Mouse (Mus musculus) olfactory bulb, adult 2 months (tissue): ENCODE data around the gene Zfp629. TPM values are rescaled to one million over a fixed set of nuclear protein-coding genes. Genes with fewer than 3 reads are reported as not detected.

Experiments
- H3K27ac ChIP-seq: fragments of 200-500 bp; 2 replicates; pipeline ENCODE4 v1.5.1; 2012; ENCODE audit warnings: low read depth, low read length; ENCODE audit not compliant: insufficient read depth
- H3K4me1 ChIP-seq: fragments of 200-500 bp; 2 replicates; pipeline ENCODE4 v1.6.1; 2012; ENCODE audit warnings: low read length; ENCODE audit not compliant: control insufficient read depth, insufficient read depth
- H3K4me3 ChIP-seq: fragments of 200-500 bp; 2 replicates; pipeline ENCODE4 v1.5.1; 2012; ENCODE audit warnings: mild to moderate bottlenecking, low read depth, low read length, moderate library complexity; ENCODE audit not compliant: insufficient read depth
- CTCF ChIP-seq: fragments of 200-500 bp; IDR thresholded peaks from 2 replicates; pipeline ENCODE4 v1.5.1; 2012; ENCODE audit warnings: low read depth, mild to moderate bottlenecking, low read length, moderate library complexity; ENCODE audit not compliant: insufficient read depth
- POLR2A ChIP-seq: fragments of 200-500 bp; IDR thresholded peaks from 2 replicates; pipeline ENCODE4 v1.6.1; 2012; ENCODE audit warnings: mild to moderate bottlenecking, low read depth, low read length, moderate library complexity; ENCODE audit not compliant: insufficient read depth
- WGBS: fragments of 180-500 bp; shearing (Covaris S2); methylation state at CpG from one replicate; pipeline ENCODE4 v1.1.7; 2018; 5-methylcytosine and 5-hydroxymethylcytosine counted together
- polyA plus RNA-seq: library from polyadenylated mRNA; stranded (reverse); fragments of >200 nt; gene quantifications from 2 replicates; pipeline ENCODE4 v1.2.4, GENCODE M21; 2012; ENCODE audit warnings: low replicate concordance; ENCODE audit not compliant: missing spikeins, insufficient read depth, insufficient read length

Zfp629 gene
- polyA plus RNA-seq, 1 experiment = not detected

GRCm38 (mm10) chr7:127602903-127603302 lies 12.7 kb downstream of the Zfp629 start:
- Histone ChIP-seq H3K4me1 (no peaks in the 10 kb centered on the region), H3K27ac (no peak overlapping the region), H3K4me3 (no peak overlapping the region)
- 83% methylated on average over 2 of the region's 2 CpGs for WGBS
- TF ChIP-seq CTCF = no peak
- no peak for TF ChIP-seq POLR2A

- TF ChIP-seq CTCF = no peak
- no peak for TF ChIP-seq POLR2A
These were observed 13.9 kb downstream of the Zfp629 start for GRCm38 (mm10) chr7:127601735-127602134.

DNA sequence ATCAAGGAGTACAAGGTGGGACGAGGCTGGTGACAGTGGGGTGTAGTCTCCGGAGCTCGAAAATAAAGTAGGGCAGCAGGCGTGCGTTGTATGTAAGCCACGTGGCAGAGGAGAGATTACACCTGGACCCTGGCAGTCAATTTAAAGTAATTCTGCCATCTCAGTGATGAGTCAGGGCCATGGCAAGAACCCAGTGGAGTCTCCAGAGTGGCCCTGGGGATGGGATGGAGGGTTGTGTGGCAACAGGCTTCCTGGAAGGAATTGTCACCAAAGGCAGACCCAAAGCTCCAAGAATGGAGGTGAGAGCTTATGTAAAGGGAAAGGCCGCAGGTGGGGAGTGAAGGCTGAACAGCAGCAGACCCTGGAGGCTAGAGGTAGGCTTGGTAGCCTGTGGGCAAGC lies 15.0 kb downstream of the Zfp629 start:
- Histone ChIP-seq H3K27ac (no peak overlapping the region), H3K4me1 (no peaks in the 10 kb centered on the region), H3K4me3 (no peak overlapping the region)
- TF ChIP-seq CTCF = no peak
- TF ChIP-seq POLR2A = no peak
- WGBS = 94% methylated on average over 7 of the region's 7 CpGs

More at GRCm38 (mm10) chr7:127601735-127602134, 13.9 kb downstream of the Zfp629 start:
- H3K4me1 ChIP-seq = no peaks in the 10 kb centered on the region
- WGBS = 83% methylated on average over 4 of the region's 4 CpGs
- H3K27ac ChIP-seq = no peak overlapping the region
- H3K4me3 ChIP-seq = no peak overlapping the region

DNA sequence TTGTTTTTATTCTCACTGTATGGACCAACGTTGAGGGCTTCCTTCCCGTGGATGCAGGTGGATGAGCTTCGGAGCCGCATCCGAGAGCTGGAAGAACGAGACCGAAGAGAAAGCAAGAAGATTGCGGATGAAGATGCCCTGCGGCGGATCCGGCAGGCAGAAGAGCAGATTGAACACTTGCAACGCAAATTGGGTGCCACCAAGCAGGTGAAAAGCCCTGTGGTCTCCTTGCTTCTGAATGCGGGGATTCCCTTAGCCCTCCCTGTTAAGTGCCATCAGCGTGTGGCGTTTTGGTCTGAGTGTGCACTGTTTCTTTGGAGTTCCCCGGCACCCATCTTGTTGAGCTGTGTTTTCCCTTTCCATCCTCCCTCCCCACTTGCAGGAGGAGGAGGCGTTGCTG lies 18.9 kb downstream of the Zfp629 start:
- TF ChIP-seq CTCF (no peak), POLR2A (no peak)
- H3K4me1 ChIP-seq = no peaks in the 10 kb centered on the region; the same call in 1 of the 2 replicates
- H3K27ac ChIP-seq = no peak overlapping the region
- H3K4me3 ChIP-seq = no peak overlapping the region
- 94% methylated on average over 17 of the region's 17 CpGs for WGBS

GRCm38 (mm10) chr7:127592575-127592974 lies 23.0 kb downstream of the Zfp629 start:
- WGBS = 88% methylated on average over 14 of the region's 14 CpGs
- H3K4me1 ChIP-seq = peaks cover 20% of the 10 kb centered on the region
- no peak overlapping the region for H3K4me3 ChIP-seq
- no peak for TF ChIP-seq CTCF
- no peak for TF ChIP-seq POLR2A
- no peak overlapping the region for H3K27ac ChIP-seq

GRCm38 (mm10) chr7:127591108-127591507 lies 24.5 kb downstream of the Zfp629 start:
- WGBS = 87% methylated on average over 10 of the region's 10 CpGs
- no peak for TF ChIP-seq POLR2A
- TF ChIP-seq CTCF = no peak
- Histone ChIP-seq H3K4me1 (peaks cover 24% of the 10 kb centered on the region), H3K27ac (no peak overlapping the region), H3K4me3 (no peak overlapping the region)

GRCm38 (mm10) chr7:127589637-127590036 lies 26.0 kb downstream of the Zfp629 start:
- H3K27ac ChIP-seq = no peak overlapping the region
- peaks cover 24% of the 10 kb centered on the region for H3K4me1 ChIP-seq
- TF ChIP-seq CTCF (no peak), POLR2A (no peak)
- H3K4me3 ChIP-seq = peak overlapping the region; percentile 92
- WGBS = 91% methylated on average over 9 of the region's 9 CpGs

DNA sequence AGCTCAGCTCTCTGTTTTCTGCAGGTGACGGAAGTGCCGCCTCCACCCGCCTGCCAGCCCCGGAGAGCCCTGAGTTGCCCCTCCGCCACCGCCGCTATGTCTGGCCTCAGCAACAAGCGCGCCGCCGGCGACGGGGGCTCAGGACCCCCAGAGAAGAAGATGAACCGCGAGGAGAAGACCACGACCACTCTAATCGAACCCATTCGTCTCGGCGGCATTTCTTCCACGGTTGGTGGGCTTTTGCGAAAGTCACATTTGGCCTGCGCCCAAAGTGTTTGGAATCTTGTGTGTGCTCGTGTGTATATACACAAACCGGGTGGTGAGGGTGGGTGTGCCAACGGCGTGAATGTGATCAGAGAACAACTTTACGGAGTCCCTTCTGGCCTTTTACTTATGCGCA lies 26.7 kb downstream of the Zfp629 start:
- WGBS = 4% methylated on average over 29 of the region's 29 CpGs
- peak overlapping the region; percentile 92 for H3K4me3 ChIP-seq
- H3K4me1 ChIP-seq = peaks cover 24% of the 10 kb centered on the region
- TF ChIP-seq CTCF = no peak
- TF ChIP-seq POLR2A = no peak
- peak overlapping the region; percentile 43; the same call in 1 of the 2 replicates for H3K27ac ChIP-seq

- under 1% methylated on average over 46 of the region's 50 CpGs for WGBS
- Histone ChIP-seq H3K27ac (peak within 1 kb of the TSS; percentile 47), H3K4me3 (peak within 1 kb of the TSS; percentile 92), H3K4me1 (peaks cover 24% of the 10 kb centered on the region)
- TF ChIP-seq POLR2A (peak; percentile 69), CTCF (no peak)
These were observed 27.4 kb downstream of the Zfp629 start, which contains the start of the genes Ccdc189 and Rnf40 for GRCm38 (mm10) chr7:127588011-127588871. TSS of gene Ccdc189 (minus strand) at chr7:127588595. TSS of gene Rnf40 (plus strand) at chr7:127588767.

GRCm38 (mm10) chr7:127587196-127587595 lies 28.4 kb downstream of the Zfp629 start:
- 71% methylated on average over 5 of the region's 5 CpGs for WGBS
- TF ChIP-seq POLR2A = no peak
- TF ChIP-seq CTCF = no peak
- H3K4me3 ChIP-seq = no peak overlapping the region
- H3K27ac ChIP-seq = no peak overlapping the region
- H3K4me1 ChIP-seq = peaks cover 24% of the 10 kb centered on the region
